Mouse (Mus musculus) stomach, postnatal 0 days (tissue): ENCODE data around the gene Ube2d1.

ENCODE experiments used
- CTCF ChIP-seq: IDR thresholded peaks from 2 replicates; pipeline ENCODE4 v1.5.1; 2016; ENCODE audit warnings: antibody characterized with exemption, low read depth, mild to moderate bottlenecking, moderate library complexity
- EP300 ChIP-seq: optimal IDR thresholded peaks from 2 replicates; pipeline ENCODE3; 2016; ENCODE audit warnings: antibody characterized with exemption

DNA sequence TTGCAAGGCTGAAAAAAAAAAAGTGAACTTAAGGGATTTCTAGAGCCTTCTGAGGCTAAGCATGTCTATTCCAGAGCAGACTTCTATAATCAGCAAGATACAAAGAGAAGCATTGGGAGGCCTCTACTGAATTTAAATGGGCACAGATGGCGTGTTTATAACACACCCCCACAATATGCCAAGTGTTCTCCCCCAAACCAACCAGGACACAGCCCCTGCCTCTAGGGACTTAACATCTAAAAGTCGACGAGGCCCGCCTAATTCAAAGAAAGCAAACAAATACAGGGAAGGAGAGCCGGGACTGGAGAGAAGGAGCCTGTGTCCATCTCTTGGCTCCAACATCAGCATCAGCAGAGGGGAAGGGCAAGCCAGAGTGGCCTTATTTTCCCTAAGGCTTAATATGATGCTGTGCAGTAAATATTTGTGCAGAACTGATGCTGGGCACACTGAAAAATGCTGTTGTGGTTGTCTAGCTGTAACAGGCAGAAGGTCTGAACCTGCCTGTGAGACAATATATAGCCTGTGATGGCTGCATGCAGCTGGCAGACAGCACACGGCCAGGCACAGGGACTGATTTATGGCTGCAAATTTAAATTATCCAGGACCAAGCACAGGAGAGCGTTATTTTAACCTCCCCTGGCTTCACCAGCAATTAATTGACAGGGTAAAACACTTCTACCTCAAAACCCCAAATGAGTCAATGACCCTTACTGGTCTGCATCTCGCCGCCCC lies 11.9 kb downstream of the Ube2d1 start:
- TF ChIP-seq CTCF (no peak), EP300 (no peak)
